Mouse (Mus musculus): ENCODE results near the gene Ccdc130. TPM values are rescaled to one million over a fixed set of nuclear protein-coding genes. Genes with fewer than 3 reads are reported as not detected.

Ccdc130 gene
- polyA plus RNA-seq (2017; shearing (Covaris generic)) = 10 to 100 TPM; 33.8 to 36.6 TPM

DNA sequence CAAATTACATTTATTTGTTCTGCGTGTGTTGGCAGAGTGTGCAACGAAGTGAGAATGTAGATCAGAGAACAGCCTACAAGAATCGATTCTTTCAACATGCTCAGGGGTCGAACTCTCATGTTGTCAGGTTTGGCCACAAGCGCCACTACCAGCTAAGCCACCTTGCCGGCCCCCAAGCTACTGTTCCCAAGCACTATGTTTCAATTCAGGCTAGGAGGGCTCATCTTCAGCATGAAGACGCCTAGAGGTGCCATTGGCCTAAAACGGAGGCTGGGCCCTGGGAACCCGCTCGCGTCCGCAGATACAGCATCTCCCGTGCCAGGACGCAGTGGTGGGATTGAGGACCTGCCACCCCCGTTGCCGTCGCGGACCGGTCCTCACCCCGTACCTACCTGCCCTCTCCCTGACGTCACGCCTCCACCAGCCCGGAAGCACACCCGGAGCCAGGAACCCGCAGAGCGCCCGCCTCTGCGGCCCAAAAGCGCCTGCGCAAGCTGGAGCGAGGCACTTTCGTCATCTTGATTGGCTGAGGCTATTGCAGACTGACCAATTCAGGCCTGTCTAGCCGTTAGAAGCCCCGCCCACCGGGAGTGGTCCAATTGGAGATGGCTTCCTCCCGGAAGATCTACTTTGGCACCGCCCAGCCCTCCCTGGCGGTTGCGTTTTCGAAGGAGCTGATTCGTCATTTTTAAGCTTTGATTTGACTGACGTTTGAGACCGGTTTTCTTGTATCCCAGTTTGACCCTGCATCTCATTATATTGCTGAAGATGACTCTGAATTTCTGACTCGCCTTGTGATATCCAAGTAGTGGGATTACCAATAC is at the start of gene Ccdc130:
Gene Ccdc130, minus strand, starts transcription at position 431 of the 824 bp plus-strand sequence.

DNA sequence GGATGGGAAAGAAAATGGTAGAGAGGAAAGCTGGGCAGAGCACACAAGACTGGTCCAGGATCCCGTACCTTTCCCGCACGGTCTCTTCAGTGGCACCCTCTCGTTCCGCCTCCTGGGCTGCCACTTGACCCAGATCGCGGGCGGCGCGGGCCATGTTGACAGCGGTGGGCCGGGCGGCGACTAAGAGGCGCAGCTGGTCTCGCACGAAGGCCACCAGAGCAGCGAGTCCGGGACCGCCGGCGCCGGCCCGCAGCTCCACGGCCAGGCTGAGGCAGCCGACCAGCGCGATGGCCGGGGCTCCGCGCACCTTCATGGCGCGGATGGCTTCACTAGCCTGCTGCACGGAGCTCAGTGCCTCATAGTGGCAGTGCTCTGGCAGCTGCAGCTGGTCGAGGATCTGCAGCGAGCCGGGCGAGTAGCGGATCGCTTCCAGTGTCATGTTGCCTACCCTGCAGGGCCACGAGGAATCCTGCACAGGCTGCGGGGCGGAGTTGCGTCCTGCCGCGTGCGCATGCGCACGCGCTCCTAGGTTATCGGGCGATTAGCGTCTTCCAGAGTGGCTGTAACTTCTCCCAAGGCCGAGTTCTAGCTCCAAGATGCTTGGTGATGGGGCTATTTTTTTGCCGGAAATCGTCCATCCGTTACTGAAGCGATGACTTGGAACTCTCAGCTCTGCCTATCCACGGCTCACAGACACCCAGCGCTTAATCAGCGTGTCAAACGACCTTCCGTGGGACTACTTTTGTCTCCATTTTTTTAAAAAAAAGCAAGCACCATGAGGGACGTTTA is 13.2 kb downstream of the Ccdc130 start, which contains the start of gene Mri1:
Gene Mri1, minus strand, starts transcription at position 505 of the 789 bp plus-strand sequence.

DNA sequence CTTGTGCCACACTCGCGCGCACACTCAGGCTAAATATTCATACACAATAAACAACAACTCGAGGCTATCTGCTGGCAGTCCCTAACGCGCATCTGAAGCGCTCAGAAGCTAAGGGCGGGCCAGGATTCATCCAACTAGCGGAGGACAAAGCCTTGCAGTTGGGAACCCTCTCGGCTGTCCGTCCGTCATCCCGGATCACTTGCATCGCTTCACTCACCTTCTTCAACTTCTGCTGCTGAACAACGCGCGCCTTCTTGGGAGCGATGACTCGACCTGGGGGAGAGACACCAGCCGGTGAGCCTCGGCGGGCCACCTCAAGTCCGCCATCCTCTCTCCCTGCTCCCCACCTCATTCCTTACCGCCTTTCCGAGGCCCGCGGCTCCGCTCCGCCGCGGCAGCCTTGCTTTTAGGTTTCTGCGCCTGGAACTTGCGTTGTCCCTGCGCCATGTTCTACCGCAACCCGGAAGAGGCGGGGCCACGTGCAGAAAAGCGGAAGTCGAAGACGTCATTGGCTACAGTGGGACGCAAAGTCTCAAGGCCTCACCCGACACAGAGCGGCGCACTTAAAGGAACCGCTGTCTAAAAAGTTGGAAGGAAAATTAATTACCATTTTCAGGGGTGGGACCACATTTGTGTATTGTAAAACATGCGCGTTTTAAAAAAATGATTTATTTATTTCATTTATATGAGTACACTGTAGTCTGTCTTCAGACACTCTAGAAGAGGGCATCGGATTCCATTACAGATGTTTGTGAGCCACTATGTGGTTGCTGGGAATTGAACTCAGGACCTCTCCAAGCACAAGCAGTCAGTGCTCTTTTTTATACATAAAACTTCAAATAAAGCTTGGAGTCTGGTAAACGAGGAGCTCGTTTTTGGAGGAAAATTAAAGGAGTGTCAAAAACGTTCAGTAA is 20.7 kb downstream of the Ccdc130 start, which contains the start of gene D8Ertd738e:
Gene D8Ertd738e, minus strand, starts transcription at position 463 of the 914 bp plus-strand sequence.

DNA sequence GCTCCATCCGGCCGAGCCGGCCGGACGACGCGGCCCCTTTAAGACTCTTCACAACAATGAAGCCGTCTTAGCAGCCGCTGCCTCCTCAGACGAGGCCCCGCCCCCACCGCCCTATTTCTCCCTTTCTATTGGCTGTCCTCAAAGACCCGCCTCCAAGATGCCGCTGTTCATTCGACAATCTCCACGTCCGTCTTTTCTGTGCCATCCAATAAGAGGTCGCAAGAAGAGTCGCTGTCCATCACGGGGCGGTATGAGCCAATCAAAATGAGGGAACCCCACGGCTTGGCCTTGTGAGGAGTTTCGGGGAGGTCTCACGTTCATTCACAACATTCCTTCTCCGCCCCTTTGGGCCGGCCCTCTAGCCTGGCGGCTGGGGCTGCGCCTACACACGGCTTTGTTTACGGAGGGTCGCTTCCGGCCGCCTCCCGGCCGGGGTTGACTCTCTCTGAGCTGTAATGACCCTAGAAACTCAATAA is 33.1 kb downstream of the Ccdc130 start, which contains the start of gene Zswim4:
Gene Zswim4, minus strand, starts transcription at position 58 of the 476 bp plus-strand sequence.

Other genes starting within 250 kb of the Ccdc130 start
- gene Palm3, start 248.9 kb downstream of the Ccdc130 start, polyA plus RNA-seq (2017; shearing (Covaris generic)) = 10 to 100 TPM; 10.1 to 13.4 TPM
- 100 to 1,000 TPM; 260 to 302 TPM for gene Il27ra, start 227.8 kb downstream of the Ccdc130 start, polyA plus RNA-seq (2017; shearing (Covaris generic))
- 100 to 1,000 TPM; 167 to 253 TPM for gene Rln3, start 225.4 kb downstream of the Ccdc130 start, polyA plus RNA-seq (2017; shearing (Covaris generic))
- 1 to 10 TPM; 1.8 to 2.1 TPM for gene Gm10643, start 205.2 kb downstream of the Ccdc130 start, polyA plus RNA-seq (2017; shearing (Covaris generic))
- 10 to 100 TPM; 14.4 to 40.5 TPM for gene Rfx1, start 203.5 kb downstream of the Ccdc130 start, polyA plus RNA-seq (2017; shearing (Covaris generic))
- gene Dcaf15, start 165.6 kb downstream of the Ccdc130 start, polyA plus RNA-seq (2017; shearing (Covaris generic)) = 10 to 100 TPM; 32.6 to 41.2 TPM
- 10 to 100 TPM; 17.6 to 39.5 TPM for gene Podnl1, start 144.4 kb downstream of the Ccdc130 start, polyA plus RNA-seq (2017; shearing (Covaris generic))
- gene Cc2d1a, start 122.4 kb downstream of the Ccdc130 start, polyA plus RNA-seq (2017; shearing (Covaris generic)) = 10 to 100 TPM; 28.8 to 41.8 TPM
- gene 4930432K21Rik, start 122.4 kb downstream of the Ccdc130 start, polyA plus RNA-seq (2017; shearing (Covaris generic)) = 1 to 10 TPM in 1 of 2 experiments, under 1 TPM in 1; 0.31 to 1.4 TPM
- 1 to 10 TPM; 1.3 to 4.5 TPM for gene Nanos3, start 85.2 kb downstream of the Ccdc130 start, polyA plus RNA-seq (2017; shearing (Covaris generic))
- 10 to 100 TPM in 1 of 2 experiments, 1 to 10 TPM in 1; 6.8 to 15.0 TPM for gene Zswim4, start 33.3 kb downstream of the Ccdc130 start, polyA plus RNA-seq (2017; shearing (Covaris generic))
- 100 to 1,000 TPM; 287 to 296 TPM for gene D8Ertd738e, start 20.7 kb downstream of the Ccdc130 start, polyA plus RNA-seq (2017; shearing (Covaris generic))
- gene Mri1, start 13.1 kb downstream of the Ccdc130 start, polyA plus RNA-seq (2017; shearing (Covaris generic)) = 100 to 1,000 TPM; 105 to 132 TPM
- gene Cacna1a, start 118.1 kb upstream of the Ccdc130 start, polyA plus RNA-seq (2017; shearing (Covaris generic)) = 10 to 100 TPM in 1 of 2 experiments, 1 to 10 TPM in 1; 8.6 to 13.1 TPM

Measured in activated CD4-positive, CD25-positive, alpha-beta regulatory T cell (primary cell).